Mouse (Mus musculus): Measurements from ENCODE around the gene Spata25.

- TF ChIP-seq CTCF (IDR thresholded peaks at IDR 0.05; ENCODE audit: low read depth) (no peak), EP300 (IDR thresholded peaks at IDR 0.05; ENCODE audit: low read depth) (peak; percentile 69)
Measured at GRCm38 (mm10) chr2:164815821-164816220, 12.5 kb downstream of the Spata25 start.
